ENCODE assay signal across 38 mouse cellular contexts in the genomic region with DNA sequence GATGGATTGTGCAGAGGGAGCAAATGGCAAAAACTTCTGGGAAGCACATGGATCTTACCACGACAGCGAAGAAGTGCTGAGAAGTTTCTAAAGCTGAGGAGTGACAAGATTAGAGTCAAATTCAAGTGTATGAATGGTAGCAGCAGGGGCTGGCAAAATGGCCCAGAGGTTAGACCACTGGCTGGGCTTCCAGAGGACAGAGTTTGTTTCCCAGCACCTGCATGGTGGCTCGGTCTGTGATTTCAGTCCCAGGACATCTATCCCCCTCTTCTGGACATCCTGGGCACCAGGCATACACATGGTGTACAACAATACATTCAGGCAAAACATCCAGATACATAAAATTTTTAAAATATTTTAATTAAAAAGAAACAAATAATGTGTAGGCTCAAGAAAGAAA. TPM values are rescaled to one million over a fixed set of nuclear protein-coding genes. Genes with fewer than 3 reads are reported as not detected.
"Had no signal": no experiment of that assay in that cellular context is flagged by ENCODE, and none has a peak within 500 bp of the region (broad histone marks: within the 10 kb centered on the region; RNA-seq: fewer than 3 reads in every experiment).

No protein-coding gene starts in this region.

- H3K4me3 ChIP-seq: heart, embryonic 13.5 days; heart, embryonic 15.5 days; hindbrain, embryonic 13.5 days; hindbrain, embryonic 15.5 days; intestine, embryonic 15.5 days; kidney, embryonic 15.5 days; limb, embryonic 13.5 days; limb, embryonic 15.5 days; liver, embryonic 12.5 days had no signal

- H3K27ac ChIP-seq: heart, embryonic 13.5 days; heart, embryonic 15.5 days; hindbrain, embryonic 13.5 days; hindbrain, embryonic 15.5 days; hindbrain, postnatal 0 days; intestine, embryonic 15.5 days; kidney, embryonic 15.5 days; kidney, postnatal 0 days; limb, embryonic 13.5 days; limb, embryonic 15.5 days; liver, embryonic 12.5 days; liver, embryonic 14.5 days had no signal

- ATAC-seq: hindbrain, postnatal 0 days; intestine, embryonic 15.5 days; liver, embryonic 12.5 days had no signal

- H3K27me3 ChIP-seq: heart, embryonic 13.5 days; heart, embryonic 15.5 days; hindbrain, embryonic 13.5 days; hindbrain, embryonic 15.5 days; intestine, embryonic 15.5 days; kidney, embryonic 15.5 days; limb, embryonic 13.5 days; limb, embryonic 15.5 days; liver, embryonic 12.5 days had no signal

- DNase-seq: gastrocnemius, postnatal 14 days; gastrocnemius, postnatal 36 days; heart, adult 18-20 months; kidney, adult 11 months; kidney, adult 2 months; kidney, adult 9 months; kidney, postnatal 14 days; kidney, postnatal 36 days; layer of hippocampus, adult 9-11 months; layer of hippocampus, postnatal 36 days; left cerebral cortex, postnatal 4 days had no signal

- H3K9ac ChIP-seq: heart, embryonic 13.5 days; heart, embryonic 15.5 days; hindbrain, embryonic 13.5 days; hindbrain, embryonic 15.5 days; intestine, embryonic 15.5 days; kidney, embryonic 15.5 days; limb, embryonic 13.5 days; limb, embryonic 15.5 days; liver, embryonic 12.5 days; liver, embryonic 14.5 days had no signal

- H3K4me1 ChIP-seq: heart, embryonic 15.5 days; hindbrain, embryonic 13.5 days; hindbrain, embryonic 15.5 days; intestine, embryonic 15.5 days had no signal

- H3K4me2 ChIP-seq: heart, embryonic 13.5 days; heart, embryonic 15.5 days; hindbrain, embryonic 13.5 days; hindbrain, embryonic 15.5 days; intestine, embryonic 15.5 days; kidney, embryonic 15.5 days; limb, embryonic 13.5 days; limb, embryonic 15.5 days; liver, embryonic 12.5 days had no signal

- H3K9me3 ChIP-seq: heart, embryonic 15.5 days; hindbrain, embryonic 13.5 days; hindbrain, embryonic 15.5 days; intestine, embryonic 15.5 days; limb, embryonic 13.5 days; limb, embryonic 15.5 days; liver, embryonic 12.5 days had no signal

- H3K36me3 ChIP-seq: heart, embryonic 13.5 days; heart, embryonic 15.5 days; hindbrain, embryonic 13.5 days; hindbrain, embryonic 15.5 days; intestine, embryonic 15.5 days; limb, embryonic 13.5 days; limb, embryonic 15.5 days had no signal

RNA-seq across cellular contexts. Expression of a gene that starts 24.1 kb away (rescaled TPM):
- total RNA-seq: gastrocnemius, adult 18-20 months; gastrocnemius, adult 8-10 months; gastrocnemius, postnatal 14 days; gastrocnemius, postnatal 36 days; heart, adult 18-20 months; heart, adult 8-10 months; heart, postnatal 25 days; hematopoietic stem cell, adult 5-6 weeks; hindbrain, postnatal 0 days; layer of hippocampus, adult 18-20 months; layer of hippocampus, adult 8-10 months; layer of hippocampus, postnatal 14 days; layer of hippocampus, postnatal 36 days; left cerebral cortex, adult 18-20 months; left cerebral cortex, adult 8-10 months; left cerebral cortex, postnatal 10 days; left cerebral cortex, postnatal 25 days; left cerebral cortex, postnatal 4 days; liver, adult 2 months had no signal
- polyA plus RNA-seq: gonadal fat pad, adult 2 months; kidney, adult 2 months; large intestine, adult 2 months; liver, adult 2 months; liver, embryonic 12.5 days had no signal
